Mouse (Mus musculus) stomach, embryonic 15.5 days (tissue): ENCODE results near the gene Flad1. TPM values are rescaled to one million over a fixed set of nuclear protein-coding genes. Genes with fewer than 3 reads are reported as not detected.

Source experiments
- ATAC-seq: fragments of 200-750 bp; cut with Nextera tagmentation; 2 replicates; pipeline ENCODE4 v1.8.0; 2017; ENCODE audit warnings: low read depth, moderate number of reproducible peaks, moderate TSS enrichment; ENCODE audit not compliant: insufficient read depth, low FRiP score
- H3K27ac ChIP-seq: fragments of 300-500 bp; sonication (generic); 2 replicates; pipeline ENCODE4 v1.5.1; 2015; ENCODE audit warnings: mild to moderate bottlenecking, inconsistent platforms
- H3K27me3 ChIP-seq: fragments of 300-500 bp; sonication (generic); replicated peaks from 2 replicates; pipeline ENCODE4 v1.6.1; 2015; ENCODE audit warnings: inconsistent platforms
- H3K36me3 ChIP-seq: fragments of 300-500 bp; sonication (generic); 2 replicates; pipeline ENCODE4 v1.6.1; 2015; ENCODE audit warnings: inconsistent platforms
- H3K4me1 ChIP-seq: fragments of 300-500 bp; sonication (generic); 2 replicates; pipeline ENCODE4 v1.6.1; 2015; ENCODE audit warnings: inconsistent platforms
- H3K4me2 ChIP-seq: fragments of 300-500 bp; sonication (generic); 2 replicates; pipeline ENCODE4 v1.6.1; 2015; ENCODE audit warnings: mild to moderate bottlenecking, inconsistent platforms
- H3K4me3 ChIP-seq: fragments of 300-500 bp; sonication (generic); replicated peaks from 2 replicates; pipeline ENCODE4 v1.5.1; 2015; ENCODE audit warnings: inconsistent platforms
- H3K9ac ChIP-seq: fragments of 300-500 bp; sonication (generic); 2 replicates; pipeline ENCODE4 v1.6.1; 2015; ENCODE audit warnings: inconsistent platforms
- H3K9me3 ChIP-seq: fragments of 300-500 bp; sonication (generic); 2 replicates; pipeline ENCODE4 v1.6.1; 2016; ENCODE audit warnings: inconsistent platforms
- WGBS: fragments of 180-500 bp; shearing (Covaris S2); methylation state at CpG from one replicate; pipeline ENCODE4 v1.1.7; 2015; 5-methylcytosine and 5-hydroxymethylcytosine counted together
- polyA plus RNA-seq: library from polyadenylated mRNA; unstranded; fragments of >200 nt; fragmentation: Nextera tagmentation; extraction: Ambion mirVana; gene quantifications from 2 replicates; pipeline ENCODE4 v1.2.1, GENCODE M21; 2015

The Flad1 gene
- polyA plus RNA-seq, 1 experiment from 2014 or later, result 23.6 TPM

DNA sequence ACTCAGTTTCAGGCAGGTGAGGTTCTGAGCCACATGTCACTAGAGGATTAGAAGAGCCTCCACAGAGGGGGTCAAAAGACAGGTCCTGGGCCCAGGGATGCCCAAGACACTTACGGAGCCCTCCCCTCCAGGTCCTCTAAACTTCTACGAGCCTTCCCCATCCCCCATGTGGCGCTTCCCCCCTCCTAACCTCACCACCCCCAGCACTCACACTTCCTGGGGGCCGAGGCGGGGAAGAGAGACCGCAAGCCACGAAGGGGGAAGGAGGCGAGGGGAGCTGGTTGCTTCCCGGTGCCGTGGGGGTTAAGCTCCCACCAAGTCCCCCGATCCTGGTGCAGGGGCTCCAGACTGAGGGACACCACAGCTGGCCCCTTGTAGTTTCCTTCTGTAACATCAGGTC is 26.2 kb downstream of the Flad1 start:
- H3K27me3 ChIP-seq, result no peaks in the 10 kb centered on the region
- no peak overlapping the region; the same call in 1 of the 2 replicates for H3K4me3 ChIP-seq
- H3K9me3 ChIP-seq, result no peaks in the 10 kb centered on the region
- no peak for ATAC-seq
- 49% methylated on average over 11 of the region's 11 CpGs for WGBS
- no peaks in the 10 kb centered on the region for H3K36me3 ChIP-seq
- peak overlapping the region; percentile 19; the same call in 1 of the 2 replicates for H3K4me2 ChIP-seq
- H3K9ac ChIP-seq, result no peak overlapping the region
- H3K27ac ChIP-seq, result peak overlapping the region; percentile 75
- H3K4me1 ChIP-seq, result peaks cover 58% of the 10 kb centered on the region

GRCm38 (mm10) chr3:89384331-89385076 is 27.2 kb downstream of the Flad1 start:
- no peak for ATAC-seq
- 51% methylated on average over 10 of the region's 12 CpGs for WGBS
- Histone ChIP-seq H3K4me3 (no peak overlapping the region), H3K36me3 (no peaks in the 10 kb centered on the region), H3K27ac (peak overlapping the region; percentile 75), H3K4me1 (peaks cover 48% of the 10 kb centered on the region), H3K27me3 (no peaks in the 10 kb centered on the region), H3K9me3 (no peaks in the 10 kb centered on the region), H3K4me2 (peak overlapping the region; percentile 19; the same call in 1 of the 2 replicates), H3K9ac (no peak overlapping the region)

- Histone ChIP-seq H3K4me1 (peaks cover 48% of the 10 kb centered on the region), H3K27ac (peak overlapping the region; percentile 48; the same call in 1 of the 2 replicates), H3K9me3 (no peaks in the 10 kb centered on the region), H3K9ac (no peak overlapping the region), H3K36me3 (no peaks in the 10 kb centered on the region), H3K4me2 (0 out of 2 replicates have a peak overlapping the region, but pooled peaks have one; percentile 19), H3K27me3 (no peaks in the 10 kb centered on the region), H3K4me3 (no peak overlapping the region)
- 82% methylated on average over 5 of the region's 5 CpGs for whole genome bisulfite sequencing
- no peak for ATAC-seq
Measured at GRCm38 (mm10) chr3:89383651-89384255, 27.9 kb downstream of the Flad1 start.

DNA sequence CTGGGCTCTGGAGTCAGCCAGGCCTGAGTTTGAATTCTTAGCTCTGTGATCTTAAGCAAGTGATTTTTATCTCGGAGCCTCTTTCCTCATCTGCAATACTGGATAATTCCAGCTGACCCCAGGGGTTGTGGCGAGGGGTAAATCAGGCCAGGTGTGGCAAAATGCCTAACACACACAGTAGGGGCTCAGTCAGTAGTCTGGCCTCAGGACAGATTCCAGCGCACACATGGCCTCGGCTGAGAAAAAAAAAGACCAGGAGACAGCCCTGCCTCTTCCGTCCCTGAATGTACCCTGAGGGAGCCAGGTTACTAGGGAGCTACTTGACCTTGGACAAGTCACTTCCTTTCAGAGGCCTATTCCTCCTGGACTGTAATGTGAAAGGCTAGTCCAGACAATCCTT is 28.7 kb downstream of the Flad1 start:
- Histone ChIP-seq H3K9ac (no peak overlapping the region), H3K9me3 (no peaks in the 10 kb centered on the region), H3K36me3 (no peaks in the 10 kb centered on the region), H3K27ac (no peak overlapping the region), H3K4me3 (no peak overlapping the region), H3K27me3 (no peaks in the 10 kb centered on the region), H3K4me1 (peaks cover 48% of the 10 kb centered on the region), H3K4me2 (no peak overlapping the region)
- 79% methylated on average over 5 of the region's 5 CpGs for WGBS
- no peak for ATAC-seq

DNA sequence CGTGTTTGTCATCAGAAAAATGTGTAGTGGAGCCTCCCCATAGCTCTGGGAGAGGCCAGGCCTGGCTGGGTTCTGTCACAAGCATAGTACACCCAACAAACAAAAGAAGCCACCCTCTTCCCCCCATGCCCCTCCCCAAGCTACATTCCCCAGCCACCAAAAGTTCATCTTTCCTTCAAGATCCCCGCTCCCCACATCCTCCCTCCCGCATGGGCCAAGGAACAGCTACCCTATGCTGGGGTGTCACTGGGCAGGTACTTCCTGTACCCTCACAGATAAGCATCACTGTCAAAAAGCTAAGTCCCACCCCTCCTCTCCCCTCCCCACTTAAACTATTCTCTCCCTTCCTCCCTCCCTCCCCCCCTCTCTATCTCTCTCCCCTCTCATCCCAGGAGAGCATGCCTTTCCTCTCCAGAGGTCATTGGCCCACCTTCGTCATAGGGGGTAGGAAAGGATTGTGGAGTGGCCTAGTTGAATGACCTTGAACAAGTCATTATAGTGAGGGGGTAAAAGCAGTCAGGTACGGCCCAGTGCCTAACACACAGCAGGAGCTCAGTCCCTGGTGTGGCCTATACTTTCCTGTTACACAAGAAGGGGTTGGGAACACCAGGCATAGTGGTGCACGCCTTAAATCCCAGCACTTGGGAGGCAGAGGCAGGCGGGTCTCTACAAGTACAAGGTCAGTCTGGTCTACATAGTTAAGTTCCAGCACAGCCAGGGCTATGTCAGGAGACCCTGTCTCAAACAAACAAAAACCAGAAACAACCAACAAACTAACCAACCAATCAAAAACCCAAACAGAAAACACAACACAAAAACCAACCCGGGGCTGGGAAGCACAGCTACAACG is 29.4 kb downstream of the Flad1 start:
- 87% methylated on average over 9 of the region's 9 CpGs for WGBS
- Histone ChIP-seq H3K4me3 (no peak overlapping the region), H3K27ac (no peak overlapping the region), H3K9me3 (no peaks in the 10 kb centered on the region), H3K9ac (no peak overlapping the region), H3K36me3 (no peaks in the 10 kb centered on the region), H3K4me1 (peaks cover 45% of the 10 kb centered on the region), H3K27me3 (no peaks in the 10 kb centered on the region), H3K4me2 (no peak overlapping the region)
- no peak for ATAC-seq

DNA sequence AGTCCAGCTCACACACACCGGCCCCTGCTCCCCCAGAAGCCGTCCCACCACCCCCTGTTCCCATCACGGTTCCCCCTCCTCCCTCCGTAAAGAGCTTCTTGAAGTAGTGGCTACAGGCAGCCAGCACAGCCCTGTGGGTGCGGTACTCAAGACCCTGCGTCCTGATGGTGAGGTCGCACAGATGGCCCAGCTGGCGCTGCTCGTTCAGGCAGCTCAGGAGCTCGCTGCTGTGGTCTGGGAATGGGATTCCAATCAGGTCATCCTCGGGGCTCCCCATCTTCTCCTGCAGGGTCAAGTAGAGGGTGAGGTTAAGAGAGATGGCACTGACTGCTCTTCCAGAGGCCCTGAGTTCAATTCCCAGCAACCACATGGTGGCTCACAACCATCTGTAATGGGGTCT is 30.4 kb downstream of the Flad1 start:
- WGBS, result 81% methylated on average over 11 of the region's 11 CpGs
- Histone ChIP-seq H3K4me3 (no peak overlapping the region), H3K36me3 (no peaks in the 10 kb centered on the region), H3K27me3 (no peaks in the 10 kb centered on the region), H3K9me3 (no peaks in the 10 kb centered on the region), H3K27ac (no peak overlapping the region), H3K9ac (no peak overlapping the region), H3K4me1 (peaks cover 37% of the 10 kb centered on the region), H3K4me2 (no peak overlapping the region)
- no peak for ATAC-seq

DNA sequence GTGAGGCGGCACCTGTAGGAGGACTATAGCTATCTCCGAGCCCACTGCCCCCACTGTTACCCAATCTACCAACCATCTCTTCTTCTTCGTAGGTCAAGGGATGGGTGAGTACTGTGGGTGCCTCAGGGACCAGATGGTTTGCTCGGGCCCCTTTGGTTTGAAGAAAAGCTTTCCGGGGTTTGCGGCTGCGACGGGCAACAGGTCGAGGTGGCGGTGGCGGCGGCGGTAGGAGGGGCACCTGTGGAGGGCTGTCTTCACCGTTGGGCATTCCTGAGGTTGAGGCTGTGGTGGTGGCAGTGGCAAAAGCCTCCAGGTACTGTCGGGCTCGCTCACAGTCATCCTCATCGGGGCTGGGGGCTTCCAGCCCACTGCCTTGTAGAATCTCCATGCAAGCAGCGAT is 31.0 kb downstream of the Flad1 start:
- no peak overlapping the region for H3K4me2 ChIP-seq
- peaks cover 35% of the 10 kb centered on the region for H3K4me1 ChIP-seq
- no peaks in the 10 kb centered on the region for H3K9me3 ChIP-seq
- no peaks in the 10 kb centered on the region for H3K27me3 ChIP-seq
- no peak for ATAC-seq
- H3K27ac ChIP-seq, result no peak overlapping the region
- 91% methylated on average over 18 of the region's 18 CpGs for WGBS
- no peaks in the 10 kb centered on the region for H3K36me3 ChIP-seq
- H3K9ac ChIP-seq, result no peak overlapping the region
- H3K4me3 ChIP-seq, result no peak overlapping the region

DNA sequence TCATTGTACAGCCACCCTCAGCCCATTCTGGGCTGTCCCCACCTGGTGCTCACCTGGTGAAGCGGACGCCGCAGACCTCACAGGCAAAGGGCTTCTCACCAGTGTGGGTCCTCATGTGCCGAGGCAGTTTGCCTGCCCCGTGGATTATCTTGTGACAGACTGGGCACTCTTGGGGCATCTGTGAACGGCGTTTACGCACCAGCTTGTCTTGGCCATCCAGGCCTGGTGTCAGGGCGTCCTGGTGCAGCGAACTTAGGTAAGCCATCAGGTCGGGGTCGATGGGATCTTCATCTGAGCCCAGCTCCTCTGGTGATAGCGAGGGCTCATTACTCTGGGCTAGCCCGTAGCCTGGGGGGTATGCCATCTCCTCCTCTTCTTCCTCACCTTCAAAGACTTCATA is 31.4 kb downstream of the Flad1 start:
- H3K9ac ChIP-seq, result no peak overlapping the region
- ATAC-seq, result no peak

GRCm38 (mm10) chr3:89379388-89380131 is 32.1 kb downstream of the Flad1 start:
- Histone ChIP-seq H3K36me3 (no peaks in the 10 kb centered on the region), H3K27me3 (no peaks in the 10 kb centered on the region), H3K4me1 (peaks cover 24% of the 10 kb centered on the region), H3K4me3 (no peak overlapping the region), H3K27ac (peak overlapping the region; percentile 61), H3K9me3 (no peaks in the 10 kb centered on the region), H3K4me2 (no peak overlapping the region; the same call in 1 of the 2 replicates), H3K9ac (no peak overlapping the region)
- no peak for ATAC-seq
- WGBS, result 87% methylated on average over 31 of the region's 31 CpGs

More for the DNA sequence above, 31.4 kb downstream of the Flad1 start:
- Histone ChIP-seq H3K27ac (no peak overlapping the region), H3K4me3 (no peak overlapping the region), H3K36me3 (no peaks in the 10 kb centered on the region), H3K4me2 (no peak overlapping the region), H3K9me3 (no peaks in the 10 kb centered on the region), H3K4me1 (peaks cover 31% of the 10 kb centered on the region), H3K27me3 (no peaks in the 10 kb centered on the region)
- WGBS, result 89% methylated on average over 14 of the region's 14 CpGs

- Histone ChIP-seq H3K4me3 (peak overlapping the region; percentile 54), H3K9ac (peak overlapping the region; percentile 37), H3K9me3 (no peaks in the 10 kb centered on the region), H3K36me3 (no peaks in the 10 kb centered on the region), H3K27me3 (no peaks in the 10 kb centered on the region), H3K4me2 (peak overlapping the region; percentile 74), H3K27ac (peak overlapping the region; percentile 61), H3K4me1 (peaks cover 18% of the 10 kb centered on the region)
- peak; percentile 91 for ATAC-seq
- WGBS, result 1% methylated on average over 27 of the region's 29 CpGs
Measured at GRCm38 (mm10) chr3:89378394-89379067, 33.1 kb downstream of the Flad1 start.

DNA sequence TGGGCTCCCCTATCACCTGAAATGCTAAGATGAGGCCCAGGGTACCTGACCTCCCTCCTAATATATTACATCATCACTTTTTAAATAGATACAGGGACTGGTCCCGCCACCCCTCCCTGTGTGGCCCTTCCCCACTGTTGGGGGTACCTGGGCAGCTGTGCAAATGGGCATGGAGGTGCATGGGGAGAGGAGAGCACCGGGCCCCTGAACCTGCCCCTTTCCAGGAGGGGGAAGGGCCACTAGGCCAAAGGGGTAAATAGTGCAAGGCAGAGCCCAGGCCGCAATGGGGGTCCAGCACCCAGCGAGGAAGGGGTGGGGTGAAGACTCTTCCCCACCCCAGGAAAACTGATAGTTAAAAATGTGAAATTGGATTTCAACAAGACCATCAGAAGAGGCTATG is 33.8 kb downstream of the Flad1 start:
- peak overlapping the region; percentile 61; the same call in 1 of the 2 replicates for H3K27ac ChIP-seq
- H3K9ac ChIP-seq, result 0 out of 2 replicates have a peak overlapping the region, but pooled peaks have one; percentile 37

More for the DNA sequence above, 33.8 kb downstream of the Flad1 start:
- H3K4me3 ChIP-seq, result peak overlapping the region; percentile 54; the same call in 1 of the 2 replicates
- H3K27me3 ChIP-seq, result no peaks in the 10 kb centered on the region
- H3K4me1 ChIP-seq, result peaks cover 21% of the 10 kb centered on the region
- peak overlapping the region; percentile 74 for H3K4me2 ChIP-seq
- no peaks in the 10 kb centered on the region for H3K36me3 ChIP-seq
- H3K9me3 ChIP-seq, result no peaks in the 10 kb centered on the region
- 73% methylated on average over 4 of the region's 4 CpGs for WGBS
- ATAC-seq, result no peak
